Mouse (Mus musculus) thymus, adult 2 months (tissue): ENCODE data around the gene Slc30a5.

Source experiments
- CTCF ChIP-seq: fragments of 200-500 bp; IDR thresholded peaks from 2 replicates; pipeline ENCODE4 v1.5.1; 2012; ENCODE audit warnings: mild to moderate bottlenecking, control low read depth, low read length, moderate library complexity, borderline replicate concordance; ENCODE audit not compliant: control insufficient read depth, poor library complexity, insufficient read depth; ENCODE audit errors: extremely low read depth
- POLR2A ChIP-seq: fragments of 200-500 bp; IDR thresholded peaks from 2 replicates; pipeline ENCODE4 v1.6.1; 2012; ENCODE audit warnings: mild to moderate bottlenecking, low read length, control low read depth, moderate library complexity; ENCODE audit not compliant: control insufficient read depth, poor library complexity, insufficient read depth; ENCODE audit errors: extremely low read depth

DNA sequence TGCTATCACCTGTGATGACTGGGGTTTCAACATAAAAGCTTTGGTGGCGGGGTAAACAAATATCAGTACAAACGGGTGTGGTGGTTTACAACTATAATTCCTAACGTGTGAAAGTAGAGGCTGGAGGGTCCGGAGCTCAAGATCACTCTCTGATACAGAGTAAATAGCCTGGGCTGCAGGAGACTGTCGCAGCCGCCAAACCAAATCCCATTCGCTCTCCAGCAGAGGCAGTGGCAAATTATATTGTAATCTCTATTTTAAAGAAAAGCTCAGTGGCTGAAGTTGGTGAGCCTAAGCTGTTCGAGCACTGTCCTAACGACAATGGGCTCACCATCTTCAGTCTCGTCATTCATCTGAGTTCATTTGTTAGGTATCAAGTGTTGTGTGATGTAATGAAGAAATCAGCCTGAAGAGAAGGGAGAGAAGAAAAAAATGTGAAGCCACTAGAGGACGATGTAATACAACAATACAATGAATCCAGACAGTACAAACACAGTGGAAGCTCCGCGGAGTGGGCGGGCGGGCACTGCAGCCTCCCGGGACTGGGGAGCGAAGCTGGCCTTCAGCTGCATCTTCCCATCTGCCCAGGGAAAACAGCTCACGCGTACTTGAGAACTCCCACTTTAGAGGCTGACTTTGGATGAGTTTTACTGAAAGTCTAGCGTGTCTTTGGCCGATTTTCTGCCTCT is 13.8 kb upstream of the Slc30a5 start:
- TF ChIP-seq CTCF, result no peak
- TF ChIP-seq POLR2A, result no peak
